Mouse (Mus musculus): ENCODE data around the gene Pgghg.

Gene Pgghg

DNA sequence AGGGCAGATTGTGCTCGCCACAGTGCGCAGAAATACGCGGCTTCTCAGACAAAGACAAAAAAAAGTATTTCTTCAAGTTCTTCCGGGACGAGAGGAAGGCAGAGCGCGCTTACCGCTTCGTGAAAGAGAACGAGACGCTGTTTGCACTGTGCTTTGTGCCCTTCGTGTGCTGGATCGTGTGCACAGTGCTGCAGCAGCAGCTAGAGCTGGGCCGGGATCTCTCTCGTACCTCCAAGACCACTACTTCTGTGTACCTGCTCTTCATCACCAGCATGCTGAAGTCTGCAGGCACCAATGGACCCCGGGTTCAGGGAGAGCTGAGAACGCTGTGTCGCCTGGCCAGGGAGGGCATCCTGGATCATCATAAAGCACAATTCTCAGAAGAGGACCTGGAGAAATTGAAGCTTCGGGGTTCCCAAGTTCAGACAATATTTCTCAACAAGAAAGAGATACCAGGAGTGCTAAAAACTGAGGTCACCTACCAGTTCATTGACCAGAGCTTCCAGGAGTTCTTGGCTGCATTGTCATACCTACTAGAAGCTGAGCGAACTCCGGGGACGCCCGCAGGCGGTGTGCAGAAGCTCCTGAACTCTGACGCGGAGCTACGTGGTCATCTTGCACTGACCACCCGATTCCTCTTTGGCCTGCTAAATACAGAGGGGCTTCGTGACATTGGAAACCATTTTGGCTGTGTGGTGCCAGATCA, 18.0 kb upstream of the Pgghg start:
- DNase-seq (ENCODE audit: low spot score), result no peak

DNA sequence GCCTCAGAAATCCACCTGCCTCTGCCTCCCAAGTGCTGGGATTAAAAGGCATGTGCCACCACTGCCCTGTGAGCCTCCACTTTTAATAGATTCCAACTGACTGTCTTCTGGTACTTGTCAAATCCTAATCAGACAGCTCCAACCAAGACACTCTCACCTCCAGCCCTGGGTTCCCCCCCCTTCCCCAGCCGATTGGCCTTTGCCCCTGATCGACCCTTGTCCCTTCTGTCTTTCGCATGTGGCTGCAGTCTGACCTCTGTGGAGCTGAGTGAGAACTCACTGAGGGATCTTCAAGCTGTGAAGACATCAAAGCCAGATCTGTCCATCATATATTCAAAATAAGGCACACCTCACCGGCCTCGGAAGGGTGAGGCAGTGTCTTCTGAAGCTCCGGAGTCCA, 14.0 kb upstream of the Pgghg start:
- no peak for DNase-seq (ENCODE audit: low spot score)

DNA sequence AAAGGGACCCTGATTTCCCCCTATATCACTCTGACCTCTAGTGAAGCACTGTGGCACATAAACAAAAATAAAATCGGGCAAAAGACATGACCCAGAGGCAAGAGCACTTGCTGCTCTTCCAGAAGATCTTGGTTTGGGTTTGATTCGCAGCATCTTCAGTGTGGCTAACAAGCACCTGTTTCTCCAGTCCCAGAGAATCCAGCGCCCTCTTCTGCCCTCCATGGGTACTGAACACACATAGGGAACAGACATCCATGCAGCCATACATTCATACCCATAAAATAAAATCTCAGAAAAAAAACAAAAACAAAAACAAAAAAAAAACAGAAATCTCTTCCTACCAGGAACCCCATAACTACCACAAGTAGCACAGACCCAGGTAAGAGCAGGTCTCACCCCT, 2.8 kb upstream of the Pgghg start:
- DNase-seq (ENCODE audit: low spot score), result no peak

DNA sequence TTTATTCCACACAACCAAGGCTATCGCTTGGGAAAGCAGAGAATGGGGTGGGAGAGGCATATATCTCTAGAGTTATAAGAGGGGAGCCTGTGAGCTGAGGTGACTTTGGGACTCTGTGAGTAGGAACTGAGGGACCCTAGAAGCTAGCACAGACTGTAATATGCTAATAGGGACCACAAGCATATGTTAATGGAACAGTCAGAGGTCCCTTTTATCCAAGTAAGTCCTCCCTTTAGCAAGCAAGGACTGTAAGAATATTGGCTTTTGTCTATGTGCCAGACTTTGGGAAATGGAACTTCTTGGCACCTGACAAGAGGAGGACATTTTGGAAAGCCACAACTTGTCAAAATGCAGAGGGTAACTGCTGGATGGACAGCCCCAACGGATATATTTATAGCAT, 2.3 kb upstream of the Pgghg start:
- DNase-seq (ENCODE audit: low spot score), result no peak

DNA sequence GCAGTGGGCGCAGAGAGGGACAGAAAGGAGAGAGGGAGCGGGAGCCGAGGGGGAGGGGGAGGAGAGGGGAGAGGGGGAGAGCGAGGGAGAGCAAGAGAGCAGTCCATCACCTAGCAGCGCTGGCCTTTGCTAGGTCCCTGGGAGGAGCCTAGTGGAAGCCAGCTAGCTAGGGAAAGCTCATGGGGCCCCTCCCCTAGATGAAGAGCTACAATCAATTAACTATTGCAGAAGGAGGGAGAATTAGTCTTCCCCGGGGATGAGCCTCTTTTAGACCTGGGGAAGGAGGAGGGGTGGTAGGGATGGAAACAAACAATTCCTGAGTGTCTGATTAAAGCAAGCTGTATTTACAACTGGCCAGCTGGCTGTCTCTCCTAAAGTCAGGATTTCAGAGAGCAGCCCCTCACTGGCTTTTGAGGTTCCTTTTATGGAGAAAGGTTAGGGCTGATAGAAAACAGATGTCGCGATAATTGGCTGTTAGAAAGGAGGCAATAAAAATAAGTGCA, 1.5 kb upstream of the Pgghg start:
- DNase-seq (ENCODE audit: low spot score), result no peak

DNA sequence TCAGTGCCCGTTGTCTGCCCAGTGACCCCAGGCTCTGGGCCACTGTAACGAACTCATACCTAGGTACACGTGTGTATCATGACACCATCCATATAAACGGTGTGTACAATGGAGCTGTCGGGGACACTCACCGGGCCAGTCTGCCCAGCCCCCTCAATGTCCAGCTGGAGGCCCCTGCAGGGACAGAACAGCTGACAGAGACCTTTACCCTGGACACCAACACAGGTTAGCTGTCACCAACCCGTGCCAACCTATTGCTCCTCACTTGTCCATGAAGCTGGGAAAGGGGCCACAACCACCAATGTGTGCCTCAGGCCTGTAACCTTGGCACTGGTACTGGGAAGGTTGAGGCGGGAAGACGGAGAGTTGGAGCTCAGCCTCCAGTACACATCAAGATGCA, 1.1 kb downstream of the Pgghg start:
- no peak for DNase-seq (ENCODE audit: low spot score)

DNA sequence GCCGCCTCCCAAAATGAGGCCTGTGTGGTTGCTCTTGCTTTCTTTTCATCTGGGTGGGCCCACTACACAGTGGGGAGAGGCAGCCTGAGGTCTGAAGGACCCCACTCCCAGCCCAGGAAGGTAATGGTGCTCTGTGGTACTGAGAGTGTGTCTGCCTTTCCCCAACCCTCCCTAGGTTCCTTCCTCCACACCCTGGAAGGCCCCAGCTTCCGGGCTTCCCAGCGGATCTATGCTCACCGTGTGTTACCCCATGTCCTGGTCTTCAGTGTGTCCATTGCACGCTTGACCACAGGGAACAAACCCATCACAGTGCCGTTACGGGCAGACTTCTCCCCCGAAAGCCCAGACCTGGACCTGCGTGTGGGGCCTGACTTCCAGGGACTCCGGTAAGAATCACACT, 1.6 kb downstream of the Pgghg start:
- DNase-seq (ENCODE audit: low spot score), result no peak

DNA sequence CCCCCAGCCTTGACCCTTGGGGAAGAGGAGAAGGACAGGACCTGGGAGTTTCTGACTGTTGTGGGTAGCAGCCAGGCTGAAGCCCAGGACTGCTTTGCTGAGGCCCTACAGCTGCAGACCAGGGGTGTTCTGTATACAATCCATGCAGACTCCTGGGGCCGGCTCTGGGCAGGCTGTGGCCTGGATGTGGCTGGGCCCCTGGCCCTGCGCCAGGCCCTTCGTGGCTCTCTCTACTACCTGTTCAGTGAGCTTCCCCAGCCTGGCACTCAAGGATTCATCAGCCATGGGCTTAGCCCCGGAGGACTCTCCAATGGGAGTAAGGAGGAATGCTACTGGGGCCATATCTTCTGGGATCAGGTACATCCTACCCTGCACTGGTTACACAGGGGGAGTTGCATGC, 2.2 kb downstream of the Pgghg start:
- DNase-seq (ENCODE audit: low spot score), result no peak

DNA sequence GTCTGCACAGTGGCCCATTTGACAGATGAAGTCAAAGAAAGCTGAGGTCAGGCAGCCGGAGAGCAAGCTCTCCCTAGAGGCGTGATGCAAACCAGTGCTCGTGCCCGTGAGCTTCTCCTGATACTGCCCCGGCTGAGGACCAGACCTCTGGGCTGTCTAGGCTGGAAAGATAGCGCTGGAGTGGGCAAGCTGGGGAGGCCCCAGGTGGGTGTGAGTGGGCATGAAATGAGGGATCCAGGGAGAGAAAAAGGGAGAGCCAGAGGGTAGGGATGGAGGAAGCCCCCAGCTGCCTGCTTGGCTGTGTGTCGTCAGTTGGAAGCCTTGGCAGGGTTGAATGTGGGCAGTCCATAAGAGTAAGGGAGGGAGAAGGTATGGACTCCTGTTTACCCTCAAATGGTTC, 3.0 kb downstream of the Pgghg start:
- no peak for DNase-seq (ENCODE audit: low spot score)

DNA sequence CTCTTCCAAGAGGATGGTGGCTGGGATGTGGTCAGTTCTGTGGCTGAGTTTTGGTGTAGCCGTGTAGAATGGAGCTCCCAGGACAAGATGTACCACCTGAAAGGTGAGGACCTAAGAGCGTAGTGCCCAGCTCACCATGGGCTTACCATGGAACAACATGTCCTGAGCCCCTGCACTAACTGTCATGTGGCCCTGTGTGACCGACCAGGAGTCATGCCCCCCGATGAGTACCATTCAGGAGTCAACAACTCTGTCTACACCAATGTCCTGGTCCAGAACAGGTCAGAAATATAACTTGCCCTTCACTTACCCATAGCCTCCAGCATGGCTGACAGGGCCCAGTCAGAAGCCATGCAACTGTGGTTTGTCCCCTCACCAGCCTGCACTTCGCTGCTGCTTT, 4.1 kb downstream of the Pgghg start:
- no peak for DNase-seq (ENCODE audit: low spot score)

DNA sequence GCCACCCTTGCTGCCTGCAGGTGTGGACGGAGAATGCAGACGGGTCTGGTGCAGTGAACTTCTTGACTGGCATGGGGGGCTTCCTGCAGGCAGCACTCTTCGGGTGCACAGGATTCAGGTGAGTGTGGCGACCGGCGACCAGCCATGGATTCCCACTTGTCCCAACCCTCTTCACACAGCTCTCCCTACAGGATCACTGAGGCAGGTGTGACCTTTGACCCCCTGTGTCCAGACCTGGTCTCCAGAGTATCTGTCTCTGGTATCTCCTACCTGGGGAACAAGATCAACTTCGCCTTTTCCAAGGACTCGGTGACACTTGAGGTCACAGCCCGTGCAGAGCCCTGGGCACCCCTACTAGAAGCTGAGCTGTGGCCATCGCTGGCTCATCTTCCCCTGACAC, 5.1 kb downstream of the Pgghg start:
- DNase-seq (ENCODE audit: low spot score), result no peak

DNA sequence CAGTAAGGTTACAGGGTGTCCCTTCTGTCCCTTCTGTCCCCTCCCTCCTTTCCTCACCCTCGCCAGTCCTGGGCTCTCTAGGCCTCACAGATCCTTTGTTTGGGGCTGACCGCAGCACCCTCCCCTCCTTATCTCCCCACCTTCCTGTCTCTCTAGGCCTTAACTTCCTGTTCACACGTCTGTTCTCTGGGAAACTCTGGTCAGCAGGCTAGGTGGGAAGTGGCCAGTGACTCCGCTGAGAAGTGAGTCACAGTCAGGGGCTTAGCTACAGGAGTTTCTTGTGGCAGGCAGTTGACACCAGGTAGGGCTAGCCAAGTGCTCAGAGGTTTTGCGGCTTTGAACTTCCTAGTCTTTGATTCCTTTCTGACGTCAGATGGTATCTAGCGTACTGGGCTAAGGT, 5.8 kb downstream of the Pgghg start:
- no peak for DNase-seq (ENCODE audit: low spot score)

DNA sequence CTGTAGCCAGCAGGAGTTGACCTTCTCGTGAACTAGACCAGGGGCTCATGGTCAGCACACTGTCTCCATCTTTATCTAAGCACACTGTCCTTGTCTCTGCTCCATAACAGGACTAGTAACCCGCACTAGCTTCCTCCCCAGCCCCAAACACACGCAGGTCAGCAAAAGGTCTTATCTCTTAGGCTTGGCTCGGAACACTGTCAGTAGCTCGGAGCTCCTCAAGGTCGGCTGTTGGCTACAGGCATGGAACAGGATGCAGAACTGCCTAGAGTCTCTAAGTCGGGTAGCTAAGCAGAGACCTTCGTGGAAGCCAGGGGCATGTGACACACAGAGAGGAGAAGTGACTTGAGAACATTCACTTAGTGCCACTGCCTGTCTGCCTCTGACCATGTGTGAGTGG, 7.0 kb downstream of the Pgghg start:
- DNase-seq (ENCODE audit: low spot score), result no peak

DNA sequence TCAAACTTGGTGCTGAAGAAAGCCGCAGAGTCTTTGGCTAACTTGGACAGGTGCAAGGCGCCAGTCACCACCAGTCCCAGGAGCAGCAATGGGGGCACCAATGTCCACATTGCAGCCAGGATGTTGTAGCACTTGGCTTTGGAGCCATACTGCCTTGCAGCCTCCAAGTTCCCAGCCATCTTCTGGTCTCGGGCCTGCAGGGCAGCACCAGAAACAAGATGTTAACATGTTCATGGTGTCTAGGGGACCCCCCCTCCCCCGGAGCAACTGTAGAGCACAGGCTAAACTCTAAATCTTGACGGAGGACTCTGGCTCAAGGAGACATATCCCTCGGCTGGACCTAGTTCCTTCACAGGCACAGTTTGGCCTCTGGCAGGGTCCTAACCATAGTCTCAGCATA, 8.1 kb downstream of the Pgghg start:
- no peak for DNase-seq (ENCODE audit: low spot score)

DNA sequence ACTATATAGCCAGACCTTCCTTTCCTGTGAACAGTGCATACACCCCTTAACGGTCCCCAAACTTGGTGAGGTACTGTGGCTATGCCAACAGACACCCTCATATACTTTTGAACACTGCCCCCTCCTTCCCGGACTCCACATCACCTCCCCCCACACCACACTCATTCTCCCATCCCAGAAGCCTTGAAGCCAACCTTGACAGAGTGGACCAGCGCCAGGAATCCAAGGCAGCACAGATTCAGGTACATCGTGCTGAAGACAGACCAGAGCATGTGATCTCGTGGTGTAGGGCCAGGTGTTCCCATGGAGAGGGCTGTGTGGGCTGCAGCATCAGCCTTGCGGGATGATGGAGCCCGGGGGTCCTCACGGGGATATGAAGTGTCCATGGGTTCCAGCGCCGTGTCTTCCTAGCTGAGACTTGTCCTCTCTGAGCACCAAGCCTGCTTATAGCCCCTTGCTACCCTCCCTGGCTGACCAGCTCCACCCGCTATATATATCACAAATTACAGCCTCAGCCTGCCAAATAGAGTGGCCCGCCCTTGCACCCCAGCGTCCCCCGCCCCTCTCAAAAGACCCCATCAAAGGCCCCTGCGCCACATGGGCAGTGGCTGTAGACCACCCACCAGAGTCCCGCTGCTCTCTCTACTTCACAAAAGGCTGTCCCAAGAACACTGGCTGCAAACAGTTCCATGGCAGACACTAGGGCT, 8.8 kb downstream of the Pgghg start, which contains the start of gene Ifitm5:
Gene Ifitm5, minus strand, starts transcription at position 468 of the 707 bp plus-strand sequence.
- DNase-seq (ENCODE audit: low spot score), result no peak

DNA sequence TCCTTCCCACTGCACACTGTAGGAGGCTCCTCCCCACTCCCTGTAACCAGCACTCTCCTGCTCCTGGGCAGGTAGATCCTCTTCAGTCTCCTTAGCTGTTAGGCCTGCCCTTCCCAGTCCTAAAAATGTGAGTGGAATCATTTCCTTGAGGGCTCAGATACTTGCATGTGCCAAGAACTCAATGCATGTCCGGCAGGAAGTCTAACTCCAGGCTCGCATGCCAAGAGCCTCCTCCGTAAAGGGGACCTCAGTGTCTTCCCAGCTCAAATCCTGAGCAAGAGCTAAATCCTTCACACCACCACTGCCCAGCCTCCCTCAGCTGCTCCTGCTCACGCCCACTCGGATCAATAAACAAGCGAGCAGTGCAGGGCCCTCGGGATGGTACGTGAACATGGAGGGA, 9.9 kb downstream of the Pgghg start:
- no peak for DNase-seq (ENCODE audit: low spot score)

DNA sequence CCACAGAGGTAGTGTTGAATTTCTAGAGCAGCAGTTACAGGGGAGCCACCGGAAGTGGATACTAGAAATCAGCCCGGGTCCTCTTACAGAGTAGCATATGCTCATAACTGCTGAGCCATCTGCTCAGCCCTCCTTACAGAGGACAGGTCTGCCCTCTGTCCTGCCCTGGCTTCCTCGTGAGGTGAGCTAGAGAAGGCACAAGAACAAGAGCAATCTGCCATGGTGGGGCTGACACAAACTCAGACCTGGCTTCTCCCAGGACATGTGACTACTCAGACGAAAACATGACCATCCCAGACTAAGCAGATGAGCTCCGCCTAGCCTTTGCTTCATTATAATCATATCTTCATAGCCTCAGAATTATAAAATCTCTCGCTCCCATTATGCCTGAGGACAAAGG, 10.6 kb downstream of the Pgghg start:
- DNase-seq (ENCODE audit: low spot score), result no peak

DNA sequence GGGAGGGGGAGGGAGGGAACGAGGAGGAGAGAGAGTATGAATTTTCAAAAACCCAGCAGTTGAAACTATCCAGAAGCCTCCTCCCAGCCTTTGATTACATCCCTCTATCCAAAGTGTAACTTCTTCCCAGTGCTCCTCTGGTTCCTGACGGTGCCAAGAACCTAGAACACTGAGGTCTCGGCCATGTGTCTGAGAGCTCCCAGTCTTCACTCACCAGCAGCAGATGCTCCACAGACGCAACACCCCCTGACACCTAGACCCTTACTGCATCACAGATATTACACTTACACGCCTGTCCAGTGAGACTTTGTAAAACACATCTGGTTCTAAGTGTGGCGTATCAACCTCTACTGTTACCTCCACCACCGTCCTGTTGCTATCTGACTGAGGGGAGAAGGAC, 11.2 kb downstream of the Pgghg start:
- no peak for DNase-seq (ENCODE audit: low spot score)

DNA sequence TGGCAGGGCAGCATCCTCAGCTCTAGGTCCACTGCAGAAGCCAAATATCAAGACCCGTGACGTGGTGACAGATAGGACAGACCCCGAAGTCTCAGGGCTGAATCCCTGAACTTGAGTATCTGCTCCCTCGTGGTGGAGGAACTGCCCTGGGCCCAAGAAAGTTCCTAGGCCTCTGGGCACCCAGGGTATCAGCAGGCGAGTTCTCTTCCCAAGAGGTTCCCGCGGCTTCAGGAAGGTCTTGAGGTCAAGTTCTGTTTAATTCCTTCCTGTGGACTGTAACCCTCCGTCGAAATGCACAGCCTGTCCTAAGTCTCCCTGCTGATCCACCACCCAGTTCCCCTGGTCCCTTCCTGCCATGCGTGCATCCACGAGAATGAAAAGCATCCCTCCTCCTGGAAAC, 11.9 kb downstream of the Pgghg start:
- no peak for DNase-seq (ENCODE audit: low spot score)

DNA sequence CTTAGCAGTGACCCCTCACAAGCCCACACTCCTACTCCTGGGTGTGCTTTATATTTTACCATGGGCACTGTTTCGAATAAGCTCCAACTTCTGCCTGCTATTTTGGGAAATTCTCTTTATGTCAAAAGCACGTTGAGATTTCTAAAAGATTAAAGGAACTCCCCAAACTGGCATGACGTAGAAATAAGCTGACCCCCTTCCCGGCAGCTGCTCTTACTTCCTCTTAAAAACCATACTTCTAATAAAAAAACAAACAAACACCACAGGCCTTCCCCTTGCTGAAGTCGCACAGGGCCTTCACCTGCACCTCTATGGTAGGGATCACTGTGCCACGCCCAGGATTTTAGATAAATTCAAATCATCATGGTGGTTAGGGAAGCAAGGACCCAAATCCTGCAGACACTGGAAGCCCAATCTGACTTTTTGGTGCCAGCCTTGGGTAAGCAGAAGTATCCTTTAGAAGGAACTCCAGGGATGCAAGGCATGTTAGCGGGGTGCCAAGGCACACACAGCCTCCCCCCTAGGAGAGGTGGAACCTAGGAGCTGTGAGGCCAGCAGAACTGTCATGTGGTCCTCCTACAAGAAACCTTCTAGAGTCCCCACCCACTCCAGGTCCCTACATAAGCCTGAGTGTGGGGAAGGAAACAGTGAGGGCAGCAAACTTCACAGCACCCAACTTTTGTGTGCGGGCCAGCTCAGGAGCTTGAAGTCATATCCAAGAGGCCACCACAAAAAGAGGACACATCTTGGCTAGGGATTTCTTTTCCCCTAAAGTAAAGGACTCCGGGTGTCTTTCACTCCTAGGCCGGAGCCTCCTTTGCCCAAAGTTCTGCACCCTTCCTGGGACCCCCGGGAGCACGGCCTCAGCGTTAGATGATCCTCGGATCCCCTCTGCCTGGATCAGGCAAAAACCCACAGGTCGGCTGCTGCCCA, 12.9 kb downstream of the Pgghg start:
- no peak for DNase-seq (ENCODE audit: low spot score)

DNA sequence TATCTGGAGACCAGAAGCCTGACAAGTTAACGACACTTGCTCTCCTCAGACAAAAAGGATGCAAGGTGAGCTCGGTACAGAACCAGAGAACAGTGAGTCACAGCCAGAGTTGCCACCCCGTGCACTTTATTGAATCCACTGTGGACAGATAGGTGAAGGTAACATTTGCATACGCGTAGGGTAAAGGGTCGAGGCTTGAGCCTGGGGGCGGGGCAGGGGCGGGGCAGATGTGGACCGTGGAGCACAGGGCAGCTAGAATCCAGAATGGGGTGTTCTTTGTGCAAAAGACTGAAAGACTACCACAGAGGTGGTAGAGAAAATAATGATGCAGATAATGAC, 13.5 kb downstream of the Pgghg start:
- DNase-seq (ENCODE audit: low spot score), result no peak

DNA sequence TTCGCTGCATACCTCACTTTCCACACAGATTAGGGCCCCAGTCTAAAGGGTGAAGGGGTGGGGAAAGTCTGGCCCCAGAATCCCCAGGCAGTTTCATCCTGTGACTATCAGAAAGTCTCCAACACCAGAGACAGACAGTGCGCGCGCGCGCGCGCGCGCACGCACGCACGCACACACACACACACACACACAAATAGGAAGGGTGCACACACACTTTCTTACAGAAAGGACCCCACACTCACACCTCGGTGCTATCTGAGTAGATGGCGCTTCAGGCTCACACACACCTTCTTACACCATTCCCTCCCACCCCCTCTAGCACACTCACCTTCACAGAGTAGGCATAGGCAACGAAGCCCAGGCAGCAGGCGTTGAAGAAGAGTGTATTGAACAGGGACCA, 14.2 kb downstream of the Pgghg start:
- no peak for DNase-seq (ENCODE audit: low spot score)

Data from urinary bladder, postnatal 25 days (tissue).